Mouse (Mus musculus) liver, embryonic 13.5 days (tissue): ENCODE measurements around the gene Herc1. TPM values are rescaled to one million over a fixed set of nuclear protein-coding genes. Genes with fewer than 3 reads are reported as not detected.
"Not testable (repeated sequence)": the region's sequence is repeated elsewhere in the genome, so short reads cannot be mapped to it uniquely, and the experiment has no call there.

Experiments
- ATAC-seq: fragments of 200-750 bp; cut with Nextera tagmentation; 2 replicates; pipeline ENCODE4 v1.8.0; 2017; ENCODE audit warnings: low read depth, mild to moderate bottlenecking, moderate number of reproducible peaks, moderate library complexity
- DNase-seq: peaks from one replicate; pipeline ENCODE4 v3.0.0; 2022
- H3K27ac ChIP-seq: fragments of 300-500 bp; sonication (generic); 2 replicates; pipeline ENCODE4 v1.5.1; 2015; ENCODE audit warnings: moderate library complexity, mild to moderate bottlenecking, inconsistent platforms
- H3K27me3 ChIP-seq: fragments of 300-500 bp; sonication (generic); 2 replicates; pipeline ENCODE4 v1.6.1; 2015; ENCODE audit warnings: mild to moderate bottlenecking, inconsistent platforms
- H3K36me3 ChIP-seq: fragments of 300-500 bp; sonication (generic); 2 replicates; pipeline ENCODE4 v1.6.1; 2015; ENCODE audit warnings: mild to moderate bottlenecking, inconsistent platforms
- H3K4me1 ChIP-seq: fragments of 300-500 bp; sonication (generic); replicated peaks from 2 replicates; pipeline ENCODE4 v1.6.1; 2015; ENCODE audit warnings: inconsistent platforms
- H3K4me2 ChIP-seq: fragments of 300-500 bp; sonication (generic); 2 replicates; pipeline ENCODE4 v1.6.1; 2015; ENCODE audit warnings: inconsistent platforms, mild to moderate bottlenecking, moderate library complexity
- H3K4me3 ChIP-seq: fragments of 300-500 bp; sonication (generic); replicated peaks from 2 replicates; pipeline ENCODE4 v1.5.1; 2015; ENCODE audit warnings: mild to moderate bottlenecking, inconsistent platforms
- H3K9ac ChIP-seq: fragments of 300-500 bp; sonication (generic); 2 replicates; pipeline ENCODE4 v1.6.1; 2015; ENCODE audit warnings: mild to moderate bottlenecking, inconsistent platforms
- H3K9me3 ChIP-seq: fragments of 300-500 bp; sonication (generic); replicated peaks from 2 replicates; pipeline ENCODE4 v1.6.1; 2016; ENCODE audit warnings: inconsistent platforms
- WGBS: fragments of 180-500 bp; shearing (Covaris S2); methylation state at CpG from one replicate; pipeline ENCODE4 v1.1.7; 2015; ENCODE audit not compliant: insufficient replicate concordance; 5-methylcytosine and 5-hydroxymethylcytosine counted together
- polyA plus RNA-seq: library from polyadenylated mRNA; unstranded; fragments of >200 nt; fragmentation: Nextera tagmentation; extraction: Ambion mirVana; gene quantifications from 2 replicates; pipeline ENCODE4 v1.2.1, GENCODE M21; 2015

The Herc1 gene
- polyA plus RNA-seq, 1 experiment from 2014 or later = 26.7 TPM

- DNase-seq = no peak
- ATAC-seq = peak; percentile 35
- WGBS = under 1% methylated on average over 32 of the region's 32 CpGs
- Histone ChIP-seq H3K4me1 (peaks cover 64% of the 10 kb centered on the region), H3K36me3 (0 out of 2 replicates have a peak, but pooled peaks cover 4% of the 10 kb centered on the region), H3K9me3 (no peaks in the 10 kb centered on the region), H3K4me3 (peak overlapping the region; percentile 100), H3K9ac (peak overlapping the region; percentile 100), H3K4me2 (peak overlapping the region; percentile 78), H3K27me3 (no peaks in the 10 kb centered on the region), H3K27ac (peak overlapping the region; percentile 100)
These were observed 659 bp downstream of the Herc1 start for GRCm38 (mm10) chr9:66350788-66351430.

- ATAC-seq (no peak), DNase-seq (no peak)
- peak overlapping the region; percentile 100 for H3K9ac ChIP-seq
- 0 out of 2 replicates have a peak, but pooled peaks cover 4% of the 10 kb centered on the region for H3K36me3 ChIP-seq
- H3K4me3 ChIP-seq = peak overlapping the region; percentile 100
- peak overlapping the region; percentile 78 for H3K4me2 ChIP-seq
- WGBS = 54% methylated on average over 2 of the region's 2 CpGs
- peak overlapping the region; percentile 75 for H3K27ac ChIP-seq
- no peaks in the 10 kb centered on the region for H3K9me3 ChIP-seq
- H3K4me1 ChIP-seq = peaks cover 58% of the 10 kb centered on the region
- no peaks in the 10 kb centered on the region for H3K27me3 ChIP-seq
These were observed 2.5 kb downstream of the Herc1 start for GRCm38 (mm10) chr9:66352704-66353103.

GRCm38 (mm10) chr9:66359135-66359534, 8.9 kb downstream of the Herc1 start:
- H3K4me2 ChIP-seq = no peak overlapping the region
- ATAC-seq (no peak), DNase-seq (no peak)
- peaks cover 41% of the 10 kb centered on the region for H3K4me1 ChIP-seq
- H3K4me3 ChIP-seq = no peak overlapping the region
- no peaks in the 10 kb centered on the region for H3K36me3 ChIP-seq
- no peak overlapping the region for H3K9ac ChIP-seq
- no peaks in the 10 kb centered on the region for H3K27me3 ChIP-seq
- no peak overlapping the region for H3K27ac ChIP-seq
- H3K9me3 ChIP-seq = no peaks in the 10 kb centered on the region
- 49% methylated on average over 4 of the region's 4 CpGs for WGBS

GRCm38 (mm10) chr9:66360143-66360690, 10.0 kb downstream of the Herc1 start:
- Histone ChIP-seq H3K27ac (no peak overlapping the region), H3K4me2 (no peak overlapping the region), H3K36me3 (no peaks in the 10 kb centered on the region)

GRCm38 (mm10) chr9:66368890-66369433, 18.7 kb downstream of the Herc1 start:
- DNase-seq = no peak

More at GRCm38 (mm10) chr9:66360143-66360690, 10.0 kb downstream of the Herc1 start:
- WGBS = 64% methylated on average over 14 of the region's 14 CpGs
- no peaks in the 10 kb centered on the region for H3K27me3 ChIP-seq
- no peaks in the 10 kb centered on the region for H3K9me3 ChIP-seq
- no peak for DNase-seq
- no peak for ATAC-seq
- H3K4me1 ChIP-seq = peaks cover 36% of the 10 kb centered on the region
- H3K4me3 ChIP-seq = no peak overlapping the region
- H3K9ac ChIP-seq = no peak overlapping the region

GRCm38 (mm10) chr9:66370334-66370733, 20.1 kb downstream of the Herc1 start:
- WGBS = 86% methylated on average over 3 of the region's 3 CpGs
- H3K27ac ChIP-seq = no peak overlapping the region

More at GRCm38 (mm10) chr9:66368890-66369433, 18.7 kb downstream of the Herc1 start:
- H3K36me3 ChIP-seq = peaks cover 23% of the 10 kb centered on the region
- H3K27ac ChIP-seq = no peak overlapping the region
- H3K27me3 ChIP-seq = no peaks in the 10 kb centered on the region
- H3K4me3 ChIP-seq = no peak overlapping the region
- peaks cover 33% of the 10 kb centered on the region for H3K4me1 ChIP-seq
- WGBS = 65% methylated on average over 4 of the region's 4 CpGs
- ATAC-seq = no peak
- no peak overlapping the region for H3K4me2 ChIP-seq
- H3K9me3 ChIP-seq = no peaks in the 10 kb centered on the region
- no peak overlapping the region for H3K9ac ChIP-seq

GRCm38 (mm10) chr9:66370847-66371246, 20.6 kb downstream of the Herc1 start:
- WGBS = 46% methylated on average over 3 of the region's 3 CpGs
- H3K36me3 ChIP-seq = peaks cover 30% of the 10 kb centered on the region
- no peak overlapping the region for H3K9ac ChIP-seq
- DNase-seq (no peak), ATAC-seq (no peak)
- no peak overlapping the region for H3K4me2 ChIP-seq
- no peaks in the 10 kb centered on the region for H3K27me3 ChIP-seq
- H3K4me1 ChIP-seq = peaks cover 35% of the 10 kb centered on the region
- H3K4me3 ChIP-seq = no peak overlapping the region
- H3K27ac ChIP-seq = no peak overlapping the region
- no peaks in the 10 kb centered on the region for H3K9me3 ChIP-seq

More at GRCm38 (mm10) chr9:66370334-66370733, 20.1 kb downstream of the Herc1 start:
- Histone ChIP-seq H3K27me3 (no peaks in the 10 kb centered on the region), H3K36me3 (peaks cover 30% of the 10 kb centered on the region), H3K9ac (no peak overlapping the region), H3K9me3 (no peaks in the 10 kb centered on the region), H3K4me3 (no peak overlapping the region), H3K4me1 (peaks cover 35% of the 10 kb centered on the region), H3K4me2 (no peak overlapping the region)
- DNase-seq (no peak), ATAC-seq (no peak)

- H3K9me3 ChIP-seq = no peaks in the 10 kb centered on the region
- no peak for DNase-seq
- H3K27ac ChIP-seq = no peak overlapping the region
- H3K9ac ChIP-seq = no peak overlapping the region
- no peak overlapping the region for H3K4me3 ChIP-seq
- H3K27me3 ChIP-seq = no peaks in the 10 kb centered on the region
- WGBS = 94% methylated on average over 3 of the region's 3 CpGs
- peaks cover 20% of the 10 kb centered on the region for H3K4me1 ChIP-seq
- H3K36me3 ChIP-seq = peaks cover 51% of the 10 kb centered on the region
- ATAC-seq = no peak
- no peak overlapping the region for H3K4me2 ChIP-seq
These were observed 23.2 kb downstream of the Herc1 start for GRCm38 (mm10) chr9:66373432-66373831.

- no peak for DNase-seq
- Histone ChIP-seq H3K9ac (no peak overlapping the region), H3K4me2 (no peak overlapping the region), H3K4me3 (no peak overlapping the region), H3K36me3 (peaks cover 57% of the 10 kb centered on the region), H3K27me3 (no peaks in the 10 kb centered on the region), H3K27ac (no peak overlapping the region), H3K9me3 (no peaks in the 10 kb centered on the region), H3K4me1 (peaks cover 12% of the 10 kb centered on the region)
- no peak for ATAC-seq
These were observed 24.5 kb downstream of the Herc1 start for GRCm38 (mm10) chr9:66374495-66375478.

- no peak overlapping the region for H3K9ac ChIP-seq
- no peaks in the 10 kb centered on the region for H3K9me3 ChIP-seq
- no peak for DNase-seq
- 86% methylated on average over 3 of the region's 3 CpGs for WGBS
- no peak overlapping the region for H3K4me2 ChIP-seq
- H3K4me1 ChIP-seq = no peaks in the 10 kb centered on the region
- H3K27me3 ChIP-seq = no peaks in the 10 kb centered on the region
- H3K36me3 ChIP-seq = peaks cover 50% of the 10 kb centered on the region
- H3K4me3 ChIP-seq = no peak overlapping the region
- H3K27ac ChIP-seq = no peak overlapping the region
- ATAC-seq = no peak
These were observed 33.2 kb downstream of the Herc1 start for GRCm38 (mm10) chr9:66383417-66383816.

GRCm38 (mm10) chr9:66390338-66390737, 40.1 kb downstream of the Herc1 start:
- not testable (repeated sequence) for H3K4me3 ChIP-seq, H3K9me3 ChIP-seq, DNase-seq, H3K9ac ChIP-seq, H3K4me1 ChIP-seq, ATAC-seq, H3K27me3 ChIP-seq, H3K4me2 ChIP-seq, H3K27ac ChIP-seq
- 92% methylated on average over 2 of the region's 2 CpGs for WGBS
- peaks cover 66% of the 10 kb centered on the region for H3K36me3 ChIP-seq
